Mouse (Mus musculus) stomach, embryonic 16.5 days (tissue): ENCODE results near the gene Nhej1. TPM values are rescaled to one million over a fixed set of nuclear protein-coding genes. Genes with fewer than 3 reads are reported as not detected.

ENCODE experiments used
- ATAC-seq: fragments of 200-750 bp; cut with Nextera tagmentation; 2 replicates; pipeline ENCODE4 v1.8.0; 2017; ENCODE audit warnings: moderate number of reproducible peaks, moderate TSS enrichment; ENCODE audit not compliant: insufficient read depth, low FRiP score
- H3K27ac ChIP-seq: fragments of 300-500 bp; sonication (generic); 2 replicates; pipeline ENCODE4 v1.5.1; 2014; ENCODE audit warnings: low read length
- H3K27me3 ChIP-seq: fragments of 300-500 bp; sonication (generic); 2 replicates; pipeline ENCODE4 v1.6.1; 2014; ENCODE audit warnings: low read length, control low read depth, mixed read lengths; ENCODE audit not compliant: control insufficient read depth, insufficient read depth
- H3K36me3 ChIP-seq: fragments of 300-500 bp; sonication (generic); 2 replicates; pipeline ENCODE4 v1.6.1; 2014; ENCODE audit warnings: low read length; ENCODE audit not compliant: control insufficient read depth, insufficient read depth
- H3K4me1 ChIP-seq: fragments of 300-500 bp; sonication (generic); 2 replicates; pipeline ENCODE4 v1.6.1; 2014; ENCODE audit warnings: low read length, control low read depth, mixed read lengths; ENCODE audit not compliant: control insufficient read depth, insufficient read depth
- H3K4me2 ChIP-seq: fragments of 300-500 bp; sonication (generic); 2 replicates; pipeline ENCODE4 v1.6.1; 2014; ENCODE audit warnings: low read depth, low read length, mixed read lengths
- H3K4me3 ChIP-seq: fragments of 300-500 bp; sonication (generic); replicated peaks from 2 replicates; pipeline ENCODE4 v1.5.1; 2014; ENCODE audit warnings: mild to moderate bottlenecking, low read length
- H3K9ac ChIP-seq: fragments of 300-500 bp; sonication (generic); 2 replicates; pipeline ENCODE4 v1.6.1; 2014; ENCODE audit warnings: low read length
- H3K9me3 ChIP-seq: fragments of 300-500 bp; sonication (generic); replicated peaks from 2 replicates; pipeline ENCODE4 v1.6.1; 2016; ENCODE audit warnings: low read length, control low read depth; ENCODE audit not compliant: control insufficient read depth
- WGBS: fragments of 180-500 bp; shearing (Covaris S2); extraction: QIAGEN DNeasy Blood & Tissue Kit; methylation state at CpG from one replicate; pipeline ENCODE4 v1.1.7; 2014; 5-methylcytosine and 5-hydroxymethylcytosine counted together
- polyA plus RNA-seq: library from polyadenylated mRNA; unstranded; fragments of >200 nt; fragmentation: Nextera tagmentation; extraction: Ambion mirVana; gene quantifications from 2 replicates; pipeline ENCODE4 v1.2.1, GENCODE M21; 2015

Gene Nhej1
- polyA plus RNA-seq, 1 experiment from 2014 or later, result 7.6 TPM

GRCm38 (mm10) chr1:75147411-75148135, 22.6 kb upstream of the Nhej1 start:
- no peak overlapping the region for H3K4me3 ChIP-seq
- peaks cover 9% of the 10 kb centered on the region for H3K4me1 ChIP-seq
- H3K27ac ChIP-seq, result no peak overlapping the region
- peaks cover 20% of the 10 kb centered on the region; the same call in 1 of the 2 replicates for H3K36me3 ChIP-seq
- H3K9me3 ChIP-seq, result no peaks in the 10 kb centered on the region
- no peak overlapping the region for H3K4me2 ChIP-seq
- no peaks in the 10 kb centered on the region for H3K27me3 ChIP-seq
- peak overlapping the region; percentile 24; the same call in 1 of the 2 replicates for H3K9ac ChIP-seq
- no peak for ATAC-seq
- 78% methylated on average over 7 of the region's 7 CpGs for WGBS

GRCm38 (mm10) chr1:75145589-75145988, 20.6 kb upstream of the Nhej1 start:
- peaks cover 20% of the 10 kb centered on the region; the same call in 1 of the 2 replicates for H3K36me3 ChIP-seq
- H3K27ac ChIP-seq, result no peak overlapping the region
- no peak overlapping the region for H3K9ac ChIP-seq
- no peak overlapping the region for H3K4me2 ChIP-seq
- peaks cover 14% of the 10 kb centered on the region for H3K4me1 ChIP-seq
- WGBS, result 94% methylated on average over 3 of the region's 3 CpGs
- no peaks in the 10 kb centered on the region for H3K9me3 ChIP-seq
- ATAC-seq, result no peak
- no peak overlapping the region for H3K4me3 ChIP-seq
- no peaks in the 10 kb centered on the region for H3K27me3 ChIP-seq

- Histone ChIP-seq H3K4me2 (peak within 1 kb of the TSS; percentile 78), H3K36me3 (peaks cover 25% of the 10 kb centered on the region; the same call in 1 of the 2 replicates), H3K4me1 (peaks cover 21% of the 10 kb centered on the region), H3K4me3 (peak within 1 kb of the TSS; percentile 96), H3K9ac (peak within 1 kb of the TSS; percentile 97), H3K27ac (peak within 1 kb of the TSS; percentile 98), H3K27me3 (no peaks in the 10 kb centered on the region), H3K9me3 (no peaks in the 10 kb centered on the region)
- peak; percentile 93 for ATAC-seq
- WGBS, result 1% methylated on average over 91 of the region's 91 CpGs
These were observed 17.6 kb upstream of the Nhej1 start, which contains the start of the genes Cnppd1 and Retreg2 for GRCm38 (mm10) chr1:75142301-75143261. Gene Cnppd1 (minus strand): TSS chr1:75142711. Gene Retreg2 (plus strand): TSS chr1:75142778.

GRCm38 (mm10) chr1:75141486-75142190, 16.6 kb upstream of the Nhej1 start:
- peak overlapping the region; percentile 96 for H3K4me3 ChIP-seq
- under 1% methylated on average over 53 of the region's 53 CpGs for WGBS
- H3K36me3 ChIP-seq, result peaks cover 28% of the 10 kb centered on the region
- no peaks in the 10 kb centered on the region for H3K9me3 ChIP-seq
- no peaks in the 10 kb centered on the region for H3K27me3 ChIP-seq
- peak overlapping the region; percentile 78 for H3K4me2 ChIP-seq
- H3K27ac ChIP-seq, result peak overlapping the region; percentile 98
- peak overlapping the region; percentile 97 for H3K9ac ChIP-seq
- peak; percentile 57; the same call in 1 of the 2 replicates for ATAC-seq
- H3K4me1 ChIP-seq, result peaks cover 21% of the 10 kb centered on the region

- peaks cover 24% of the 10 kb centered on the region for H3K36me3 ChIP-seq
- WGBS, result 44% methylated on average over 4 of the region's 4 CpGs
These were observed 15.7 kb upstream of the Nhej1 start for GRCm38 (mm10) chr1:75140601-75141190.

GRCm38 (mm10) chr1:75138448-75138847, 13.4 kb upstream of the Nhej1 start:
- WGBS, result 96% methylated on average over 2 of the region's 2 CpGs
- no peak overlapping the region for H3K4me3 ChIP-seq
- no peaks in the 10 kb centered on the region for H3K27me3 ChIP-seq
- no peak overlapping the region for H3K27ac ChIP-seq
- peaks cover 16% of the 10 kb centered on the region for H3K4me1 ChIP-seq
- H3K36me3 ChIP-seq, result peaks cover 17% of the 10 kb centered on the region; the same call in 1 of the 2 replicates
- no peaks in the 10 kb centered on the region for H3K9me3 ChIP-seq
- H3K9ac ChIP-seq, result no peak overlapping the region
- H3K4me2 ChIP-seq, result no peak overlapping the region
- ATAC-seq, result no peak

More at GRCm38 (mm10) chr1:75140601-75141190, 15.7 kb upstream of the Nhej1 start:
- Histone ChIP-seq H3K27ac (peak overlapping the region; percentile 98), H3K4me2 (peak overlapping the region; percentile 78), H3K27me3 (no peaks in the 10 kb centered on the region), H3K9me3 (no peaks in the 10 kb centered on the region), H3K9ac (peak overlapping the region; percentile 97), H3K4me3 (peak overlapping the region; percentile 96), H3K4me1 (peaks cover 21% of the 10 kb centered on the region)
- no peak for ATAC-seq

GRCm38 (mm10) chr1:75136730-75137129, 11.7 kb upstream of the Nhej1 start:
- ATAC-seq, result no peak
- Histone ChIP-seq H3K27ac (no peak overlapping the region), H3K9me3 (no peaks in the 10 kb centered on the region), H3K9ac (no peak overlapping the region), H3K4me3 (no peak overlapping the region), H3K4me1 (peaks cover 16% of the 10 kb centered on the region), H3K4me2 (no peak overlapping the region), H3K27me3 (no peaks in the 10 kb centered on the region), H3K36me3 (peaks cover 17% of the 10 kb centered on the region; the same call in 1 of the 2 replicates)
- WGBS, result 44% methylated on average over 3 of the region's 3 CpGs

GRCm38 (mm10) chr1:75136293-75136692, 11.3 kb upstream of the Nhej1 start:
- ATAC-seq, result no peak
- peaks cover 17% of the 10 kb centered on the region; the same call in 1 of the 2 replicates for H3K36me3 ChIP-seq

More at GRCm38 (mm10) chr1:75136293-75136692, 11.3 kb upstream of the Nhej1 start:
- H3K4me2 ChIP-seq, result no peak overlapping the region
- H3K9me3 ChIP-seq, result no peaks in the 10 kb centered on the region
- peaks cover 16% of the 10 kb centered on the region for H3K4me1 ChIP-seq
- H3K27ac ChIP-seq, result no peak overlapping the region
- 67% methylated on average over 6 of the region's 6 CpGs for WGBS
- H3K9ac ChIP-seq, result no peak overlapping the region
- no peaks in the 10 kb centered on the region for H3K27me3 ChIP-seq
- H3K4me3 ChIP-seq, result no peak overlapping the region
